Mouse (Mus musculus) lung, adult 2 months (tissue): Measurements from ENCODE around the gene Myzap.

Experiments
- CTCF ChIP-seq: fragments of 200-500 bp; IDR thresholded peaks from 2 replicates; pipeline ENCODE4 v1.5.1; 2011; ENCODE audit warnings: mild to moderate bottlenecking, low read length, control low read depth; ENCODE audit not compliant: insufficient read depth
- POLR2A ChIP-seq: fragments of 200-500 bp; IDR thresholded peaks from 2 replicates; pipeline ENCODE4 v1.6.1; 2011; ENCODE audit warnings: low read depth, mild to moderate bottlenecking, control low read depth, low read length, borderline replicate concordance; ENCODE audit errors: extremely low read depth

DNA sequence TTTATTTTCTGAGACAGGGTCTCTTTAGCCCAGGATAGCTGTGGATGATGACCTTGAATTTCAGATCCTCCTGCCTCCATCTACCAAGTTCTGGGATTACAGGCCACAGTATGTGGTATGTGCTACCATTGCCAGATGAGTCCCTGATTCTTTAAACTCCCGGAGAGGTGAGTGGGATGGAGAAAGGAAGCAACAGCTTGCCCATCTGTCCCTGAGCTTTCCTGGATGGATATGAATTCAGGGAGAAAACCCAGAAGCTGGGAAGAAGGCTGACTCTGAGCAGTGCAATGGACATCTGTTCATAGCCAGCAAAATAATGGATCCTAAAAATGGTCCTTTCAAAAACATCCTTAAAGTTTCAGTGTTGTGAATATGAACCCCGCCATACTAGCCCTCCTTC lies 57.1 kb downstream of the Myzap start:
- no peak for TF ChIP-seq CTCF
- TF ChIP-seq POLR2A, result no peak
